Mouse (Mus musculus) heart, embryonic 15.5 days (tissue): Measurements from ENCODE around the gene Adamtsl1. TPM values are rescaled to one million over a fixed set of nuclear protein-coding genes. Genes with fewer than 3 reads are reported as not detected.
A peak's percentile ranks its signal among the peaks of the same experiment; 100 is the strongest.

Experiments
- ATAC-seq: fragments of 200-750 bp; cut with Nextera tagmentation; replicated peaks from 2 replicates; pipeline ENCODE4 v1.8.0; 2017; ENCODE audit warnings: low read depth, moderate TSS enrichment; ENCODE audit not compliant: insufficient number of reproducible peaks, insufficient read depth, low FRiP score
- H3K27ac ChIP-seq: fragments of 300-500 bp; sonication (generic); 2 replicates; pipeline ENCODE4 v1.5.1; 2015; ENCODE audit warnings: mild to moderate bottlenecking, inconsistent platforms
- H3K27me3 ChIP-seq: fragments of 300-500 bp; sonication (generic); 2 replicates; pipeline ENCODE4 v1.6.1; 2015; ENCODE audit warnings: inconsistent platforms
- H3K36me3 ChIP-seq: fragments of 300-500 bp; sonication (generic); 2 replicates; pipeline ENCODE4 v1.6.1; 2015; ENCODE audit warnings: mild to moderate bottlenecking, inconsistent platforms
- H3K4me1 ChIP-seq: fragments of 300-500 bp; sonication (generic); replicated peaks from 2 replicates; pipeline ENCODE4 v1.6.1; 2015; ENCODE audit warnings: inconsistent platforms
- H3K4me2 ChIP-seq: fragments of 300-500 bp; sonication (generic); 2 replicates; pipeline ENCODE4 v1.6.1; 2015; ENCODE audit warnings: inconsistent platforms, mild to moderate bottlenecking, moderate library complexity
- H3K4me3 ChIP-seq: fragments of 300-500 bp; sonication (generic); 2 replicates; pipeline ENCODE4 v1.5.1; 2015; ENCODE audit warnings: mild to moderate bottlenecking, inconsistent platforms
- H3K9ac ChIP-seq: fragments of 300-500 bp; sonication (generic); 2 replicates; pipeline ENCODE4 v1.6.1; 2015; ENCODE audit warnings: mild to moderate bottlenecking, inconsistent platforms
- H3K9me3 ChIP-seq: fragments of 300-500 bp; sonication (generic); replicated peaks from 2 replicates; pipeline ENCODE4 v1.6.1; 2016; ENCODE audit warnings: inconsistent platforms
- WGBS: fragments of 180-500 bp; shearing (Covaris S2); methylation state at CpG from one replicate; pipeline ENCODE4 v1.1.7; 2015; ENCODE audit warnings: mixed read lengths; 5-methylcytosine and 5-hydroxymethylcytosine counted together
- polyA plus RNA-seq: library from polyadenylated mRNA; unstranded; fragments of >200 nt; fragmentation: Nextera tagmentation; extraction: Ambion mirVana; gene quantifications from 2 replicates; pipeline ENCODE4 v1.2.1, GENCODE M21; 2015

Gene Adamtsl1
- polyA plus RNA-seq, 1 experiment from 2014 or later: 9.8 TPM

DNA sequence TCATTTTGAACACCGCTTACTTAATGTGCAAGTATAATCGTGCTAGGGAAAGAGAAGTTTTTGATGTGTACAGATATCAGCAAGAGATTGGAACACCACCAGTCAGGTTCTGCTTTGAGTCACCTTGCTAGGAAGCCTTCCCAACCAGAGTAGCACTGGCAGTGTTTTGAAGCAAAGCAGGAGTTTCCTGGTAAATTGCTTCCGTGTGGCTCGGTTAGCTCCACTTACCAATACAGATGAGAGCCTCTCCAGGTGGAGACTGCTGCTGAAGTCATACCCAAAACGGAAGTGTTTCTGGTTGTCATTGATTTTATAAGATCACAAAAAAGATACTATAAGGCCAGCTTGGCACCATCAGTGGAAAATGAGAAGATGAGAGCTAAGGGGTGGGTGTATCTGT is 845.4 kb downstream of the Adamtsl1 start:
- Histone ChIP-seq H3K27me3 (no peaks in the 10 kb centered on the region), H3K9me3 (no peaks in the 10 kb centered on the region), H3K4me3 (no peak overlapping the region), H3K4me2 (no peak overlapping the region), H3K27ac (no peak overlapping the region), H3K9ac (no peak overlapping the region), H3K36me3 (no peaks in the 10 kb centered on the region), H3K4me1 (no peaks in the 10 kb centered on the region)
- no peak for ATAC-seq
- WGBS: 77% methylated on average over 5 of the region's 5 CpGs

DNA sequence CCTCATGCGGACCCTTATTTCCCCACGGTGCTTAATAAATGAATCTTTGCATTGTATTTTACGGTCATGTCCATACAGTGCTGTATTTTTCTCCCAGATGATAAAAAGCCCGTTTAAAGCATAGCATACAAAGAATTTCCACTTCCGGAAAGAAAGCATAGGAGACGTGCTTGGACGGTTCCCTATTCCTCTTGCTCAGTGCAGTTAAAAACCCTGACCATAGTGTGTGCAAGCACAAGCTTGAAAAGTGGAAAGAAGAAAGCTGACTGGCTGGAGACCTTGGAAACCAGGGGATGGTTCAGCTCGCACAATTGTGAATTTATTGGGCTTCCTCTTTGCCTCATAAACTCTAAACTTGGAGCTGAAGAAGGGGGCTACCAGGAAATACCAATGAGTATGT is 855.1 kb downstream of the Adamtsl1 start:
- Histone ChIP-seq H3K4me3 (no peak overlapping the region), H3K27me3 (no peaks in the 10 kb centered on the region), H3K4me2 (no peak overlapping the region), H3K9ac (no peak overlapping the region), H3K4me1 (peaks cover 12% of the 10 kb centered on the region), H3K36me3 (no peaks in the 10 kb centered on the region), H3K9me3 (no peaks in the 10 kb centered on the region), H3K27ac (no peak overlapping the region)
- WGBS: 68% methylated on average over 8 of the region's 8 CpGs
- ATAC-seq: no peak

DNA sequence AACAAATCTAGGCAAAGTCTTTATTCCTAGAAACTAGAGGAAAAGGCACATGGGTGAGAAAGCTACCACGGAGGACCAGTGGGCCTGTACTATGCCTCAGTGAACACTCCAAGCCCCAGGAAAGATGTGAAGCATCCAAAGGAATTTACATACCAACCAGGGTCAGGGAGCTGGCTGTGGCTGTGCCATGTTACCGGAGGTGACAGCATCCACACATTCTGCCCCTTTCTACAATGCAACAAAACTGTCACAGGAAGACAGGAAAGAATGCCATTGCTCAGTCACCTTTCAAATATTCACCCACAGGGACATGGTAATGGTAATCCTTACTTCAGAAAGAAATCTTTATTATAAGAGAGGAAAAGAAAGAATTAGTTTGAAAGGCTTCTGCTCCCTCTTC is 859.2 kb downstream of the Adamtsl1 start:
- 48% methylated on average over 2 of the region's 2 CpGs for WGBS

DNA sequence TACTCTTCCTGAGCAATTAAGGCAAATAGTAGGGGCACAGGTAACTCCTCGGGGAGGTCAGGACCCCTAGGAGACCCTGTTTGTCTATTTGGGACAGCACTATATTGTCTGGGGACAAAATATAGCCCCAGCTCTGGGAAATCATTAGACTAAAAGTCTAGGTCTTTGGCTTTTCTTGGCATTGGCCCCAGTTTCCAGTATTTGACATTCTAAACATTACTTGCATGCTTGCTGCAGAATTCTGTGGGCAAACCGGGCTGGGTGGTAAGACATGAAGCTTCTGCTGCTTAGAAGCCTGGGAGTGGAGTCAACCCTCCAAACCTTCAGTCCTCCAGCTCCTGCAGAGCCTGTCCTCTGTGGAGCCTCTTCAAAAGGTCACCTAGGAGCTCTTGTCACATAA is 869.2 kb downstream of the Adamtsl1 start:
- H3K27ac ChIP-seq: peak overlapping the region; percentile 58
- no peak overlapping the region for H3K4me3 ChIP-seq
- 46% methylated on average over 2 of the region's 2 CpGs for WGBS
- no peaks in the 10 kb centered on the region for H3K9me3 ChIP-seq
- H3K36me3 ChIP-seq: no peaks in the 10 kb centered on the region
- no peak for ATAC-seq
- no peak overlapping the region for H3K4me2 ChIP-seq
- H3K27me3 ChIP-seq: no peaks in the 10 kb centered on the region
- H3K4me1 ChIP-seq: peaks cover 11% of the 10 kb centered on the region
- H3K9ac ChIP-seq: no peak overlapping the region

More for the DNA sequence above, 859.2 kb downstream of the Adamtsl1 start:
- Histone ChIP-seq H3K4me3 (no peak overlapping the region), H3K27me3 (no peaks in the 10 kb centered on the region), H3K4me2 (no peak overlapping the region), H3K9ac (no peak overlapping the region), H3K9me3 (no peaks in the 10 kb centered on the region), H3K4me1 (peaks cover 12% of the 10 kb centered on the region), H3K36me3 (no peaks in the 10 kb centered on the region), H3K27ac (no peak overlapping the region)
- no peak for ATAC-seq

DNA sequence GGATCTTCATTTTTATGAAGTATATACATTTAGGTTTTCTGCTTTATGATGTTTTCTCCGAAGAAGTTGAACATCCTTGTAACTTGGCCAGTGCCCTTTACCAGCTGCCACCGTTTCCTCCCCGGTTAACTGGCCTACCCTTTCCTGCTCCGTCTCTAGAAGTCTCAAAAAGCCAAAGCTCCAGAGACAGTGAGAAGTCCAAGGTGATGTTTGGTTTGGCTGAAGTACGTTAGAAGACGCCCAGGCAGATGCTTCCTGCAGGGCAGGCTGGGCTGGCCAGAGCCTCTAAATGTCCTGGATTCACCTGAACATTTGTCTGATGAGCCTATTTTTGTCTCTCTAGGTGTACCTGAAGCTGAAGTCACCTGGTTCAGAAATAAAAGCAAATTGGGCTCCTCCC is 871.1 kb downstream of the Adamtsl1 start:
- WGBS: 78% methylated on average over 6 of the region's 6 CpGs
- Histone ChIP-seq H3K27ac (no peak overlapping the region), H3K4me3 (no peak overlapping the region), H3K27me3 (no peaks in the 10 kb centered on the region), H3K4me1 (peaks cover 11% of the 10 kb centered on the region), H3K9ac (no peak overlapping the region), H3K9me3 (no peaks in the 10 kb centered on the region), H3K36me3 (no peaks in the 10 kb centered on the region), H3K4me2 (no peak overlapping the region)
- no peak for ATAC-seq

DNA sequence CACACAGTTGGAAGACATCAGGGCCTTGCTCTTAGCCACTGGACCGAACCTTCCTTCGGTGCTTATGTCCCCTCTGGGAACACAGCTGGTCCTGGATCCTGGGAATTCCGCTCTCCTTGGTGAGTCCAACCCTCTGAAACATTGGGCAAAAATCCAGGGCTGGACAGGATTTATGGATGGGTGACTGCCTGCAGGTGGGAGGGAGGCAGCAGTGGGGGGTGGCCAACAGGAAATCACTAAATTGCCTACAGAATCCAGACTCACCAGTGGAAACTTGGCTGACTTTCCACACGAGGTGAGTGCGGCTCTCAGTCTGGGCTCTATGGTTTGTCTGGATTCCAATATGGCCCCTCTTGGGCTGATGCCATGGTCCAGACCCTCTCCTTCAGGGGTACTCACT is 874.5 kb downstream of the Adamtsl1 start:
- Histone ChIP-seq H3K36me3 (no peaks in the 10 kb centered on the region), H3K27me3 (no peaks in the 10 kb centered on the region), H3K27ac (no peak overlapping the region), H3K9me3 (no peaks in the 10 kb centered on the region), H3K4me1 (peaks cover 6% of the 10 kb centered on the region), H3K9ac (no peak overlapping the region), H3K4me2 (no peak overlapping the region), H3K4me3 (no peak overlapping the region)
- WGBS: 76% methylated on average over 5 of the region's 5 CpGs
- no peak for ATAC-seq

DNA sequence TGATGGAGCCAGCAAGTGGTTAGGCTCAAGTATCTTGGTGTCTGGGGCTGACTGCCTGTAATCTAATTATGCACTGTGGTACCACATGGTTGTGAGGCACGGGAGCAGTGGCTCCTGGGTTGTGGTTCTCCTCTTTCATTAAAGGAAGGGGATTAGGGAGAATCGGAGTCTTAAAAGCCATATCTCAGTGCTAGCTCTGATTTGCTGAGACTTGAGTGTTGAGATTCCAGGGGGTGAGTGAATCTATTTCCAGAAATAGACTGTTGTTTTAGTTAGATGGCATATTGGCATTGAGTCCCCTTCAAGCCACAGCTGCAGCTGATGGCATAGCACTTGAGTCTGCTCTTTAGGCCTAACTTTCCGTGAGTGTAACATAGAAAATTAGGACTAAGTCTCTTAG is 877.2 kb downstream of the Adamtsl1 start:
- 37% methylated on average over 3 of the region's 3 CpGs for WGBS
- Histone ChIP-seq H3K36me3 (no peaks in the 10 kb centered on the region), H3K9me3 (no peaks in the 10 kb centered on the region), H3K4me1 (peaks cover 14% of the 10 kb centered on the region), H3K4me3 (no peak overlapping the region), H3K9ac (no peak overlapping the region), H3K27ac (peak overlapping the region; percentile 80), H3K27me3 (no peaks in the 10 kb centered on the region), H3K4me2 (no peak overlapping the region)
- ATAC-seq: peak; percentile 79

DNA sequence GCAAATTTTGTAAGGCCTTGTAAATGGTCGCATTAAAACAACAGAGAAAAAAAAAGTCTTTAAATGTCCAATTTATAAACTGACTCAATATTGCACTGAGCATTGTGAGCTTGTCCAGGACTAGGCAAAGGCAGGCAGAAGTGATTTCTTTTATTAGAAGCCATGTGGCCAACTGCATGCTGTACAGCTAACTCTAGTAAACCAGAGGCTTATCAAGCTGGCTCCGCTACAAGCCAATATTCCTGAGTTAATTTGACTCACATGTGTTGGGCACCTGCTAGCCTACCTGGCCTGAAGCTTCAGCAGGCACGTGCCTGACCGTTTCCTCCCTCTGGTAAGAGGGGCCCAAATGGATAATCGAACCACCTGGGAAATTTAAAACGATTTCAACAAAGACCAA is 881.7 kb downstream of the Adamtsl1 start:
- ATAC-seq: no peak
- Histone ChIP-seq H3K9ac (no peak overlapping the region), H3K27ac (peak overlapping the region; percentile 58), H3K27me3 (no peaks in the 10 kb centered on the region), H3K4me2 (no peak overlapping the region), H3K4me3 (no peak overlapping the region), H3K36me3 (no peaks in the 10 kb centered on the region), H3K4me1 (peaks cover 32% of the 10 kb centered on the region), H3K9me3 (no peaks in the 10 kb centered on the region)
- 71% methylated on average over 6 of the region's 6 CpGs for WGBS

DNA sequence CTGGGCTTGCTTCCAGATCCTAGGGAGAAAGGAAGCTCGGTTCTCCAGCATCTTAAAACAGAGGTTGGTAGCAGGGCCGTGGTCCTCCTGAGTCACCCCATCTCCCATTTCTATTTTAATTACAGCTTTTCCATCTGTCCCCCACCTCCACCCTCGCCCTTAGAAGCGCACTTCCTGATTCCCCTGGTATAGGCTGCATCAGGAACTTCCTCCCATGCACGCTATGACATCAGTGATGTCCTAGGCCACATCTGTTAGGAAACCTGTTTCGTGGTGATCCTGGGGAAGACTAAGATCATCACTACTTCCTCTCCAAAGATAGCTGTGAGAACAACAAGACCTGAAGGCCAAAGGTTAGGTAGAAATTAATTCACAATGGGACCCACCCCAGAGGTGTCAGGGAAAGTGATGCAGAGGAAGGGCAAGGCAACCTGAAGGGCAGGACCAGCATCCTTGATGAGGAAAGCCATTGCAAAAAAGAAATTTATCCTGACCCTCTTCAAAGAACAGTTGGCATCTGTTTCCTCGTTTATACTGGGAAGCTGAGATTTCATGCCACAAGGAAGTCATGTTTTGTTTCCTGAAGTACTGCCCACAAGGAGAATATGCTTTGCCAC is 882.8 kb downstream of the Adamtsl1 start:
- Histone ChIP-seq H3K4me2 (no peak overlapping the region), H3K4me1 (peaks cover 33% of the 10 kb centered on the region), H3K9me3 (no peaks in the 10 kb centered on the region), H3K36me3 (no peaks in the 10 kb centered on the region), H3K27me3 (no peaks in the 10 kb centered on the region), H3K9ac (no peak overlapping the region), H3K27ac (0 out of 2 replicates have a peak overlapping the region, but pooled peaks have one; percentile 36), H3K4me3 (no peak overlapping the region)
- WGBS: 73% methylated on average over 7 of the region's 7 CpGs
- no peak for ATAC-seq

DNA sequence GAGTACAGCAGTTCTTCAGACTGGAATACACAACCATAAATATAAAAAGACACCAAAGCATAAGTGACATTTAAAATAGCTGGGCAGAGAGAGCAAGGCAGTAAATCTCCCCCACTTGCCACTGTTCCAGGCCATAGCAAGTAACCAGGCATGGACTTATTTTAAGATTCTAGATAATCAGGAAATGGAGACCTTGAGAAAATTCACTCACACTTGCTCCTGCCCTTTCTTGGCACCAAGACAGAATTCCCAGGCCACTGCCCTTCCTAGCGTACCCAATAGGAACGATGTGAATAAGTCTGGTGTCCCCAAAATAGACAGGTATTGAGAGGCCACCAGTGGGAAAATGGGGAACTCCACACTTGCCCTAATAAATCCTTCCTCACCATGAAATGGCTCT is 883.5 kb downstream of the Adamtsl1 start:
- Histone ChIP-seq H3K4me2 (no peak overlapping the region), H3K9me3 (no peaks in the 10 kb centered on the region), H3K36me3 (no peaks in the 10 kb centered on the region), H3K27ac (peak overlapping the region; percentile 36; the same call in 1 of the 2 replicates), H3K4me1 (peaks cover 33% of the 10 kb centered on the region), H3K9ac (no peak overlapping the region), H3K4me3 (no peak overlapping the region), H3K27me3 (no peaks in the 10 kb centered on the region)
- ATAC-seq: no peak
- WGBS: 40% methylated on average over 2 of the region's 2 CpGs

DNA sequence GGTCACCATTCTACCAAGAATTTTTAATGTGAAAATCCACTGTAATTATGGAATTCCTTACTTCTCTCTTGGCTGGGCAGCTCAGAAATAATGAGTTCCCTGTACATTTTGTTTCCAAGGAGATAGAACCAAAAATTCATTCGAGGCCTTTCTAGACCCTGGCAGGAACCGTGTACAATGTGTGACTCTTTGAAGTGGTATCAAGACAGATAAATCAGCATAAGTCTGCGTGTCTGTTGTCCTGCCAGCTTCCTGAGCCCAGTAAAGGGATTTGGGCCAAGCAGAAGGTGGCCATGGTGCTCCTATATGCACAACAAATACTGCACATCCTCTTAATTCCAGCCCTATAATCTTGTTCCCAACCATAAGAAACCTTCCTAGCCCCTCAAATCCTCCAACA is 887.1 kb downstream of the Adamtsl1 start:
- no peak overlapping the region for H3K4me3 ChIP-seq
- peaks cover 38% of the 10 kb centered on the region for H3K4me1 ChIP-seq
- no peak overlapping the region for H3K4me2 ChIP-seq
- WGBS: 21% methylated on average over 3 of the region's 3 CpGs
- no peaks in the 10 kb centered on the region for H3K36me3 ChIP-seq
- no peaks in the 10 kb centered on the region for H3K9me3 ChIP-seq
- no peak for ATAC-seq
- no peak overlapping the region for H3K27ac ChIP-seq
- no peaks in the 10 kb centered on the region for H3K27me3 ChIP-seq
- H3K9ac ChIP-seq: no peak overlapping the region

DNA sequence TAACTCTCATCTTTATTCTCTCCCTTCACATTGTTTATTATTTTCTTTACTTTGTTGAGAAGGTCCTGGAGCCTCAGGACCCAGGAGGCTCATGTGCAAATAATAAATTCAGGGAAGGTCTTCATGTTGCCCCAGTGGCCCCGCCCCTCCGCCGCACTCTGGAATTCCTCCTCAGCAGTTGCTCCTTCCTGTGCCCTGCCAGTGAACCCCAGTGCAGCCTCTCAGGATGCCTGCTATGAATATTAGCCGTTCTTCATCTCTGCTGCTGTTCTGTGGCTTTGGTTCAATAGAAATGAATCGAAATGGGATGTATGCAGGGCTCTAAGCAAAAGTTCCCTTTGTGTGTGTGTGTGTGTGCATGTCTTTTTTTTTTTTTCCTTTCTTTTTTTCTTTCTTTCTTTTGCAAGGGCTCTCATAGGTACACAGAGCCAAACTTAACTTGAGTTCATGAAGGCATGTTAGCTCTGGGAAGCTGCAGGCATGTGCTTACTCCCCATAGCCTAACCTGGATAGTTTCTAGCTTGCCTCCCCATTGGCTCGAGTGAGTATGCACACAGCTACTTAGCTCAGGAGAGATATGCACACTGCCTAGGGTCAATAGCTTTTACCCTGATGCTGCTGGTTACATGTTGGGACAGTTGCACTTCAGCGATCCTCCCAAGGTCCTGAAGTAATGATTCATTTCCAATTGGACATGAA is 892.7 kb downstream of the Adamtsl1 start:
- Histone ChIP-seq H3K4me1 (peaks cover 25% of the 10 kb centered on the region), H3K27ac (peak overlapping the region; percentile 23; the same call in 1 of the 2 replicates), H3K9ac (no peak overlapping the region), H3K27me3 (no peaks in the 10 kb centered on the region), H3K9me3 (no peaks in the 10 kb centered on the region), H3K36me3 (no peaks in the 10 kb centered on the region), H3K4me2 (no peak overlapping the region), H3K4me3 (no peak overlapping the region)
- WGBS: 54% methylated on average over 7 of the region's 7 CpGs
- no peak for ATAC-seq
